Mouse (Mus musculus) A20 (cell line): ENCODE measurements around the gene Saxo1.

ENCODE experiments used
- DNase-seq: peaks from one replicate; pipeline ENCODE4 v3.0.0-alpha.2; 2011; ENCODE audit warnings: low read depth, low spot score

Gene Saxo1

GRCm38 (mm10) chr4:86558228-86558627 is at the start of gene Saxo1:
Gene Saxo1, minus strand, starts transcription at chr4:86558328.
- DNase-seq = no peak

- DNase-seq = no peak
Measured at GRCm38 (mm10) chr4:86591304-86591703, 33.2 kb upstream of the Saxo1 start.

DNA sequence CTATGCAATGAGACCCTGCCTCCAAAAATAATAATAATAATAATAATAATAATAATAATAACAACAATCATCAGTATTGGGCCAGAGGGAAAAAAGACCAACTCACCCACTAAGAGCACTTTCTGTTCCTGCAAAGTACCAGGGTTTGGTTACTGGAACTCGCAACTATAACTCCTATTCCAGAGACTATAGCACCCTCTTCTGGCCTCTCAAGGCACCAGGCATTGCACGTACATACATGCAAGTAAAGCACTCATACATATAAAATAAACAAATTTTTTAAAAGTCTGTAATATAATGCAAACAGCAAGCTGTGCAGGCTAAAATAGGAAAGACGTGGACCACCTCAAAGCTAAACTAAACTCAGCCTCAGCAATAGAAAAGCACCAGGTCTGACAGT is 30.1 kb upstream of the Saxo1 start:
- peak; percentile 70 for DNase-seq

- DNase-seq = no peak
Measured at GRCm38 (mm10) chr4:86580591-86580990, 22.5 kb upstream of the Saxo1 start.

- DNase-seq = peak; percentile 82
Measured at GRCm38 (mm10) chr4:86580056-86580455, 21.9 kb upstream of the Saxo1 start.

- no peak for DNase-seq
Measured at GRCm38 (mm10) chr4:86576630-86577225, 18.6 kb upstream of the Saxo1 start.

- peak; percentile 69 for DNase-seq
Measured at GRCm38 (mm10) chr4:86576120-86576541, 18.0 kb upstream of the Saxo1 start.

DNA sequence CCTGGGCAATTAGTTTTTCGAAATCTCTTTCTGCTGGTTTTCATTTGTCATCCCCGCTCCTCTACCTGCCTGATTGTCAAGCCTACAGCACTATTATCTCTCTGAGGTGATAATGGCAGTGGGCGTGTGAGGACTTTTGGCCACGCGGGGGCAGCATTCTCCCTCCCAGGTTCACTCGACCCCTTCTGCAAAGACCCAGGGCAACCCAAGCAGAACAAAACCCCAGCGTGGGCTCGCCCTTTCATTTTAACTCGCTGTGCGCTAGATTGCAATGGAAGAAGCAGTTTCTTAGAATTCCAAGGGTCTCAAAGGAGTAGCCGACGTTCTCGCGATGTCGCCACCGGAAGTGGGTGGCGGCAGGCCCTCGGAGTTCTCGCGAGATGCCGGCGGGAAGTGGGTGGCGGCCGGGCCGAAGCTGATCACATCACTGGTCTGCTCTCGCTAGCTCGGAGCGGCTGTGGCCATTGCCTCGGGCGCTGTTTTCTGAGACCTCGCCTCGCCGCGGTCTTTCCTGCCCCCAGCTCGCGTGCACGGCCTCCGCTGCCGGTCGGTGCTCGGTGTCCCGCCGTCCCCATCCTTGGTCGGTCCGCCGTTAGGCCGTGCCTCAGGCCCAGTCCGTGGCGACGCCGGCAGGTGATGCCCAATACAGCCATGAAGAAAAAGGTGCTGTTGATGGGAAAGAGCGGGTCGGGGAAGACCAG is 17.3 kb upstream of the Saxo1 start, which contains the start of gene Rraga:
Gene Rraga (plus strand): TSS at position 386 of the 701 bp plus-strand sequence.
- peak; percentile 97 for DNase-seq

GRCm38 (mm10) chr4:86574939-86575282 is 16.8 kb upstream of the Saxo1 start:
- no peak for DNase-seq

DNA sequence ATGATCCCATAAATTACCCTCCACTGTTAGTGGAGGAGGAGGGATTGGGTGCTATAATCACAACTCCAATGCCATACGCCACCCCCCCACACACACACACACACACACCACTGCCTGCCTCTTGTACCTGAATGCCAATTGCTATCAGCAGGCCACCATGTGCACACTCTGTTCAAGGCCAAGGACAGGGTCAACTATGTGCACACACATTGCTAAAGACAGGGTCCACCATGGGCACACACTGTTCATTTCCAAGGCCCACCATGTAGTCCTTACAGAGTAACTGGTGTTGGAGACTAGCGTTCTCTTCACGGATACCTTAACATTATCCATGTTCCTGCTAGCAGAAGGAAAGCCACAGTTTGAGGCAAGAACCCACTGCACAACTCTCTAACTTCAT is 2.9 kb upstream of the Saxo1 start:
- DNase-seq = no peak

DNA sequence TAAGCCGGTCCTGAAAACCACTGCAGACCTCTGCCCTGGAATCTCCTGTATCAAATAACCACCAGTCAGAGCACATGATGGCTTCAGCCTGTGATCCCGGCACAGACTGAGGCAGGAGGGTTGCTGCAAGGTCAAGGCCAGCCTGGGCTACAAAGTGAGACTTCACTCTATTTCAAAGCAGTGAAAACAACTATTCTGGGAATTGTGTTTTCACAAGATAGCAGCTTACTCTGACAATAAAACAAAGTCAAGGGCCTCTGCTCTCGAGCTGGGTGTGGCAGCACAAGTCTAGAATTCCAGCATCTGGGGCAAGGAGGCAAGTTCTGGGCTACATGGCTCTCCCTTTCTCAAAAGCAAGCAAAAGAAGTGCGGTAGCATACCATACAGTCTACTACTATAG is 878 bp upstream of the Saxo1 start:
- no peak for DNase-seq

DNA sequence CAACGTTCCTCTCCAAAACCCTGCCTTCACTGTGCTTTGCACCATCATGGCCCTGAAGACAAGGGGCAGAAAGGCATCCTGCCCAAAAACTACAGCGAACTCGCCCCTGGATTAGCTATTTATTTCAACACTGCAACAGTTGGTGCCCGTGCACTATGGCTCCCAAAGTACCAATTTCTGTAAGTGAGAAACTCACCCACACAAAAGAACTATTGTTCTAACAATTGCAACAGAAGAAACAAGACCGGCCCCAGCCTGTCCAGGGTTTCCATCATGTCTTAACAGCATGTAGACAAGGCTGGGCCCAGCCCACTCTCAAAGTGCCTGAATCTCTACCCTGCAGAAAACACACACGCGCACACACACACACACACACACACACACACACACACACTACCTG is 757 bp downstream of the Saxo1 start:
- DNase-seq = no peak

- peak; percentile 58 for DNase-seq
Measured at GRCm38 (mm10) chr4:86555035-86555707, 3.0 kb downstream of the Saxo1 start.

DNA sequence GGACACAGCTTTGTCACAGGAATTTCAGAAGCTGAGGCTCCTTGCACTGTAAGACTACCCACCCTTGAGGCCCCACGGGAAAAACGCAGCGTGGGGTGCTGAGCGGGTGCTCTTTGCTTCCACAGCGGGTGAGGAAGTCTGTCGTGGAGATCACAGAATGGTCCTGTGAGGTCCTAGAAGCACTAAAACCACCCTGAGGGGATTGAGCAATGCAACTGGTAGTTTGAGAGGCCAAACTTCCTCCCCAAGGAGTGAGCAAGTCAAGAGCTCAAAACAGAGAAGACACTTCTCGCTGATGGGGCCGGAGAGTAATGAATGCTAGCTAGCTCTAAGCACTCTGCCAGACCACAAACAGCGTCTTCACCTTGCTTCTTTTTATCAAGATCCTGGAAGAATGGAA is 9.8 kb downstream of the Saxo1 start:
- no peak for DNase-seq

GRCm38 (mm10) chr4:86545615-86546014 is 12.5 kb downstream of the Saxo1 start:
- peak; percentile 47 for DNase-seq

DNA sequence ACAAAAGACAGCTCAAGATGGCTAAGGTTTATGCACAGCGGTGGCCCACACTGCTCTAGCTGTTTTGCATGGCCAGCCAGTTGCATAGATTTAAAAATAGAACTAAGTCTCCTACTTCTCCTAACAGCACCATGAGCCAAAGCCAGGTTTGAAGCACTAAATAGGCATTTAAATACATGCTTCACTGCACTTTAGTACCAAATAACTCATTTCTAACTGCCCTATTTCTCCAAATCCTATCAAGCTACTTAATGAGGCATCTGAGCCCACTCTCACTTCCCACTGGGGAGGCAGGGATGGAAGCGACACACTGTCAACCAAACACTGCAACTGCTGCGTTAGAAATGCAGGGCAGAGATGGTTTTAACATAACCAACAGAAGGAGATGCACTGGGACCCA is 14.1 kb downstream of the Saxo1 start:
- peak; percentile 42 for DNase-seq

DNA sequence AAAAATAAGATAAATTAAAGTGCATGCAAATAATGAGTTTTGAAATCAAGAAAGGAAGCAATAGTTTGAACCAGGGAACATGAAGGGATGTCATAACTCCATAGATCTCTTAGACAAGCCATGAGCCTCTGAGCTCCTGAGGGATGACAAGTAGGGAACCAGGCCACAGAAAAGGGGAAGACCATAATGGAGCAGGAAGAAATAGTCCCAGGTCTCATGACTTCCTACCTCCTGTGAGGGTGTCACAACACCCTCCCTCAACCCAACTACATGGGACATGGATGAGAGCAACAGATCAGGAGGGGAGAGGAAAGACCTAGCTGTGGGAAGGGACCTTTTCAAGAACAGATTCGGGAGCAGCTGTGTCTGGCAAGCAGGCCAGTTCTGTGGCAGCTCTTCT is 16.6 kb downstream of the Saxo1 start:
- no peak for DNase-seq

- no peak for DNase-seq
Measured at GRCm38 (mm10) chr4:86538936-86539335, 19.2 kb downstream of the Saxo1 start.

DNA sequence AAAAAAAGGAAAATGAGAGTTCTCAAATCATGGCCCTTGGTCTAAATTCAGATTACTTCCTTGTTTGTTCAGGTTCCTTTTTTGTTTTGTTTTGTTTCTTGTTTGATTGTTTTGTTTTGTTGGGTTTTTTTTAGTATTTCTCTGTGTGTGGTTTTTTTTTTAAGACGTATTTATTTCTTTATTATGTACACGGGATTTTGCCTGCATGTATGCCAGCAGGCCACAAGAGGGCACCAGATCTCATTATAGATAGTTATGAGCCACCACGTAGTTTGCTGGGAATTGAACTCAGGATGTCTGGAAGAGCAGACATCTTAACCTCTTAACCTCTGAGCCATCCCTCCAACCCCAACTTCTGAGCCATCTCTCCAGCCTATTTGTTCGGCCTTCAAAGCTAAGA is 20.2 kb downstream of the Saxo1 start:
- DNase-seq = peak; percentile 65

DNA sequence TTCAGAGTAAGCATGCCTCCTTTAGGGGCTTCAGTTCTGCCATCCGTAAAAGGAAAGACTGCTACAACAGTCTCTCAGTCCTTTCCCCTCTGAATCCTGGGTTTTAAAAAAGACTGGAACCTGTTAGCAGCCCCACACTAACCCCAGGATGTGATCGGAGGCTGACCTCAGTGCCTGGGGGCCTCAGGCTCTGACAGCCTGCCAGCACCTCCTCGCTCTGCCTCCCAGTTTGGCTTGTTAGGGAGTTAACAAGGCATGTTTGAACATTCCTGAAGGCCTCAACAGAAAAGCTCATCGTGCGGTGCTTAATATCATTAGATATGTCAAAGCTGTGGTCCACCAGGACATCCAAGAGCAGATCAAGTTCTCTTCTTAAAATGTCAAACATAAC is 24.0 kb downstream of the Saxo1 start:
- no peak for DNase-seq

- no peak for DNase-seq
Measured at GRCm38 (mm10) chr4:86533406-86534090, 24.6 kb downstream of the Saxo1 start.

- no peak for DNase-seq
Measured at GRCm38 (mm10) chr4:86529161-86529560, 29.0 kb downstream of the Saxo1 start.
